ENCODE assay signal across 8 mouse cellular contexts in genomic region chr6:140623226-140624095, GRCm38 (mm10). TPM values are rescaled to one million over a fixed set of nuclear protein-coding genes. Genes with fewer than 3 reads are reported as not detected.
DNase-seq lines count a peak whose midpoint lies in the region; ATAC-seq and TF ChIP-seq lines count a peak whose summit lies in the region.

No protein-coding gene starts in this region.

- ATAC-seq in forebrain, embryonic 16.5 days, result peak; percentile 95
- peak; percentile 94 for ATAC-seq in lung, embryonic 15.5 days (ENCODE audit: borderline replicate concordance, extremely low read depth, low FRiP score, low TSS enrichment)

- H3K4me1 ChIP-seq in ES-E14 (ENCODE audit: control insufficient read depth in 2 of 2, insufficient read depth in 2 of 2, low read length in 2 of 2, poor library complexity in 1 of 2), result peaks cover 11 to 25% of the 10 kb centered on the region in 2 experiments
- H3K4me1 ChIP-seq in forebrain, embryonic 16.5 days (replicated peaks; ENCODE audit: control insufficient read depth, insufficient read depth, low read length), result peaks cover 32% of the 10 kb centered on the region
- H3K4me1 ChIP-seq in lung, embryonic 15.5 days, result peaks cover 34% of the 10 kb centered on the region

- peak overlapping the region; percentile 93 for H3K9ac ChIP-seq in ES-E14 (ENCODE audit: insufficient read depth, low read depth, low read length, poor library complexity, severe bottlenecking)
- peak overlapping the region; percentile 98 for H3K9ac ChIP-seq in forebrain, embryonic 16.5 days (replicated peaks; ENCODE audit: low read depth, low read length)
- peak overlapping the region; percentile 92 for H3K9ac ChIP-seq in lung, embryonic 15.5 days

- H3K27me3 ChIP-seq in forebrain, embryonic 16.5 days (replicated peaks; ENCODE audit: control insufficient read depth, insufficient read depth, low read length), result no peaks in the 10 kb centered on the region
- H3K27me3 ChIP-seq in lung, embryonic 15.5 days, result no peaks in the 10 kb centered on the region

- H3K27ac ChIP-seq in ES-E14 (ENCODE audit: insufficient read depth, low read depth, low read length, poor library complexity, severe bottlenecking), result peak overlapping the region; percentile 80
- peak overlapping the region; percentile 96 for H3K27ac ChIP-seq in forebrain, embryonic 16.5 days (ENCODE audit: low read length)
- H3K27ac ChIP-seq in lung, embryonic 15.5 days, result peak overlapping the region; percentile 95

- no peaks in the 10 kb centered on the region for H3K9me3 ChIP-seq in ES-E14 (ENCODE audit: control insufficient read depth, insufficient read depth, low read depth, low read length)
- no peaks in the 10 kb centered on the region for H3K9me3 ChIP-seq in forebrain, embryonic 16.5 days (ENCODE audit: control insufficient read depth, low read length)
- H3K9me3 ChIP-seq in lung, embryonic 15.5 days, result no peaks in the 10 kb centered on the region

- peak; percentile 80 for DNase-seq in ES-E14 (ENCODE audit: low read depth, low spot score)
- DNase-seq in cerebellum, adult 11-12 months, result peak; percentile 95
- peak; percentile 96 for DNase-seq in heart, postnatal 4 days
- DNase-seq in layer of hippocampus, adult 8-10 months (ENCODE audit: low spot score in 2 of 2), result peak; percentile 81 to 91
- DNase-seq in ovary, adult 18-20 months (ENCODE audit: low spot score), result peak; percentile 91
- DNase-seq in thymus, postnatal 0 days (ENCODE audit: low spot score), result peak; percentile 94

- peak overlapping the region; percentile 82 for H3K4me2 ChIP-seq in forebrain, embryonic 16.5 days (ENCODE audit: low read length)
- peak overlapping the region; percentile 68 for H3K4me2 ChIP-seq in lung, embryonic 15.5 days

- WGBS in forebrain, embryonic 16.5 days, result under 1% methylated on average over 78 of the region's 117 CpGs
- under 1% methylated on average over 101 of the region's 117 CpGs for WGBS in lung, embryonic 15.5 days

- H3K4me3 ChIP-seq in ES-E14 (ENCODE audit: insufficient read depth in 1 of 2, low read depth in 1 of 2, low read length in 2 of 2, poor library complexity in 1 of 2, severe bottlenecking in 1 of 2), result peak overlapping the region; percentile 88 to 95
- peak overlapping the region; percentile 98 for H3K4me3 ChIP-seq in forebrain, embryonic 16.5 days (replicated peaks; ENCODE audit: low read length)
- H3K4me3 ChIP-seq in lung, embryonic 15.5 days, result peak overlapping the region; percentile 99

- peaks cover 10% of the 10 kb centered on the region for H3K36me3 ChIP-seq in ES-E14 (ENCODE audit: control insufficient read depth, insufficient read depth, low read length, poor library complexity, severe bottlenecking)
- H3K36me3 ChIP-seq in forebrain, embryonic 16.5 days (ENCODE audit: control insufficient read depth, insufficient read depth), result no peaks in the 10 kb centered on the region
- no peaks in the 10 kb centered on the region for H3K36me3 ChIP-seq in lung, embryonic 15.5 days

- in situ Hi-C loops in ES-E14 (cut with MboI; ENCODE audit: low sequenced_read_pairs in 2 of 2, unreplicated experiment in 2 of 2), result no loop called here

TF ChIP-seq in ES-E14, 5 proteins besides CTCF, POLR2A, EP300 and RAD21:
- TF ChIP-seq MAFK (IDR thresholded peaks at IDR 0.05; ENCODE audit: insufficient read depth, low read depth, low read length) (no peak), CHD2 (IDR thresholded peaks at IDR 0.05; ENCODE audit: low read depth, low read length) (no peak), HCFC1 (IDR thresholded peaks at IDR 0.05; ENCODE audit: borderline replicate concordance, insufficient read depth, low read length) (0 out of 2 replicates have a peak, but pooled peaks have one; percentile 55), ZC3H11A (IDR thresholded peaks at IDR 0.05; ENCODE audit: borderline replicate concordance, low read depth, low read length) (peak; percentile 18; the same call in 1 of the 2 replicates), ZNF384 (IDR thresholded peaks at IDR 0.05; ENCODE audit: low read depth, low read length) (no peak)

RNA-seq across cellular contexts. Expression of gene Aebp2, which starts 1.0 kb away (rescaled TPM):
- total RNA-seq in ES-E14 (2012; rRNA removed), result 71.7 and 77.4 TPM in 2 replicates
- 6.5 TPM in 2 replicates for polyA plus RNA-seq in forebrain, embryonic 16.5 days (2015; fragmentation: Nextera tagmentation; extraction: Ambion mirVana)
- 10 to 100 TPM; 49.0 to 49.1 TPM for total RNA-seq in heart, postnatal 4 days (2021)
- total RNA-seq in layer of hippocampus, adult 8-10 months (2022), result 10 to 100 TPM; 55.9 to 69.3 (median 63.7) TPM
- polyA plus RNA-seq in lung, embryonic 15.5 days (2015; fragmentation: Nextera tagmentation; extraction: Ambion mirVana), result 8.6 and 11.5 TPM in 2 replicates
- polyA plus RNA-seq in thymus, postnatal 0 days (2015; fragmentation: Nextera tagmentation; extraction: Ambion mirVana), result 17.4 and 24.4 TPM in 2 replicates

Comparison
In these comparisons a context has a peak if more than half of its experiments do, and no peak if none do; other contexts are left out.
1. Peak in every context shown above with its lines: DNase-seq, ATAC-seq, H3K4me3 ChIP-seq and H3K27ac ChIP-seq.